Mouse (Mus musculus): Measurements from ENCODE around the gene Zic1.

GRCm38 (mm10) chr9:91358851-91359687, 6.5 kb downstream of the Zic1 start:
- no peak for TF ChIP-seq CTCF (IDR thresholded peaks at IDR 0.05; ENCODE audit: low read depth, low read length)
- no peak for TF ChIP-seq POLR2A (IDR thresholded peaks at IDR 0.05; ENCODE audit: insufficient read depth, low read length)

Data from ES-Bruce4 (cell line).